Mouse (Mus musculus): Measurements from ENCODE around the gene BC030870.

Gene BC030870

GRCm38 (mm10) chr8:65074733-65075132, 54.6 kb downstream of the BC030870 start, which contains the start of gene Gm10663:
TSS of gene Gm10663 (plus strand) at chr8:65075033.
- no peak for DNase-seq

- no peak for DNase-seq
Observed at GRCm38 (mm10) chr8:65070996-65071395, 58.4 kb downstream of the BC030870 start.

DNA sequence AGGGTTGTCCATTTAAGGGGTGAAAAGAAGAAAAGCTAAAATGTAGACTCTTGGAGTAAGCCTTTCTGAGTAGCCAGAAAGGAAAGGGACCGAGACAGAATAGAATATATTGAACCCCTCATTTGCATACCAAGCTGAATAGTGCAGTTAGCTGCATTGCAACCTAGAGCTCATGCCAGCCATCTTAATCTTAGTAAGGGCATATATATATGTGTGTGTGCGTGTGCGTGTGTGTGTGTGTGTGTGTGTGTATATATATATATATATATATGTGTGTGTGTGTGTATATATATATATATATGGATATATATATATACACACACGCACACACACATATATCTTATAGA, 60.9 kb downstream of the BC030870 start:
- DNase-seq: no peak

DNA sequence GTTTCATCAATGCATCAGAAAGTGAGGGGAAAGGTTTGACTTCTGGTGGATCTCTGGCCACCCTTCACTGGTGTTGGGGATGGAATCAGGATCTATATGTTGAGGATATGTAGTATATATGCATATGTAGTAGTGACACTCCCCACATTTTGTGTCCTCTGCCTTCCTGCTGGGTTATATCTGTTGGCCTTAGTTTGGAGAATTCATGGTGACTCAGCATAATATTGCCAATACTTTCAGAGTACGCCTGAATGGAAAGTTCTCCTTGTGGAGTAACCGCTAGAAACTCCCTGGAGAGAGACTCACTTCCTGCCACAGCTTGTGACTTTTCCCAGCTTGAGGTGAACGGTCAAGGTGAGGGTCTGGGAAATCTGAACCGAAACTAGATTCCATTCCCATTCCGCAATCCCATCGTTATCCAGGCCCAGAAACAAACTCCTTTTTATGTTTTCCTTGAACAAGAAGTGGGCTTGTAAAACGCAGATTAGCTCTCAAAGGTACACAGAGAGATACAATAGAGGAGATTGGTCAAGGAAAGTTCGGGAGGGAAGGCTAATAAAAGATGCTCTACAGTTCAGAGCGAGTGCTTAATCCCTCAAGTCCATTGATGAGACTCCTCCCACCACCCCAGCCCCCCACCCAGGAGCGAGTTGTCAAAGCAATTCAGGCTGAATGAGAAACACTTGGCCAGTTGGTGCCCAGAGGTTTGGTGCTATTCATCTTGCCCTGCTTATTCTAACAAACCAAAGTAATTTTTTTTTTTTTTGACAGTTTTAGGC, 61.5 kb downstream of the BC030870 start:
- DNase-seq: no peak

DNA sequence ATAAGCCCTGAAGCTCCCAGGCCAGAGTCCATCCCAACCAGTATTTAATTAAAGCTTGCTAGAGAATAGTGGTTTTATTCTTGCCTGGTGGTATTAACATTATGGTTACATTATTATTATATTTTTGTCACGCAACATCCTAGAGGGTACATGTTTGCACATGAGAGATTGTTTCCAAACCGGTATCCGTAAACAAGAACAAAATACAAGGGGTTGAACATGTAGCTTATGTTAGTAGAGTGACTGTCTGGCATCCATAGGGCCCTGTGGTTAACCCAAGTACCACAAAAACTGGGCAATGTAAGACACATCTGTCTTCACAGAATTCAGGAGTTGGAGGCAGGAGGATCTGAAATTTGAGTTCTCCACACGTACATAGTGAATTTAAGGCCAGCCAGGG, 62.3 kb downstream of the BC030870 start:
- DNase-seq: no peak

DNA sequence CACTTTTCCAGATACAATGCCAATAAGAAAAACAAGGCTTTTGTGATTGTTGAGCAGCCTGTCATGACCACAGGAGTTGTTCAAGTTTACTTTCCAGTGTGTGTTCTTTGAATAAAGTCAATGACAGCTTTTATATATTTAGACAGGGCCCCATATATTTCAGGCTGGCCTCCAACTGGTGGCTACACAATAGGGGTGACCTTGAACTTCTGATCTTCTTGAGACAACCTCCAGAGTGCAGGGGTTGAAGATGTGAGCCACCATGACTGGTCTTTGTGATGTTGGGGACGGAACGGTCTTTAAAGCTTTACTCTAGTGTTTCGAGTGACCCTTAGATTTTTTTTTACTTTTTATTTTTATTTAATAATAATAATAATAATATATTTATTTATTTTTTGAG, 63.7 kb downstream of the BC030870 start:
- DNase-seq: no peak

- no peak for DNase-seq
Observed at GRCm38 (mm10) chr8:65064071-65064470, 65.3 kb downstream of the BC030870 start.

DNA sequence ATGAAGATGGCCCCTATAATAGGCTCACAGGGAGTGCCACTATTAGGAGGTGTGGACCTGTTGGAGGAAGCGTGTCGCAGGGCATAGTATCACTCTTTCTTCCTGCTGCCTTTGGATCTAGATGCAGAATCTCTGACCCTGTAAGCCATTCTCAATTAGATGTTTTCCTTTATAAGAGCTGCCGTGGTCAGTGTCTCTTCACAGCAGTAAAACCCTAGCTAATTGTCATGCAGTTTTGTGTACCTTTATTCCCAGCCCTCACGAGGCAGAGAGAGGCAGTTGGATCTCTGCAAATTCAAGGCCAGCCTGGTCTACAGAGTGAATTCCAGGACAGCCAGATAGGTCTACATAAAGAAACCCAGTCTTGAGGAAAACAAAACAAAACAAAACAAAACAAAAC, 67.2 kb downstream of the BC030870 start:
- DNase-seq: no peak

- no peak for DNase-seq
Observed at GRCm38 (mm10) chr8:65056722-65057121, 72.6 kb downstream of the BC030870 start.

GRCm38 (mm10) chr8:65053968-65054367, 75.4 kb downstream of the BC030870 start:
- DNase-seq: no peak

GRCm38 (mm10) chr8:65053554-65053953, 75.8 kb downstream of the BC030870 start:
- DNase-seq: no peak

- no peak for DNase-seq
Observed at GRCm38 (mm10) chr8:65047801-65048200, 81.6 kb downstream of the BC030870 start.

DNA sequence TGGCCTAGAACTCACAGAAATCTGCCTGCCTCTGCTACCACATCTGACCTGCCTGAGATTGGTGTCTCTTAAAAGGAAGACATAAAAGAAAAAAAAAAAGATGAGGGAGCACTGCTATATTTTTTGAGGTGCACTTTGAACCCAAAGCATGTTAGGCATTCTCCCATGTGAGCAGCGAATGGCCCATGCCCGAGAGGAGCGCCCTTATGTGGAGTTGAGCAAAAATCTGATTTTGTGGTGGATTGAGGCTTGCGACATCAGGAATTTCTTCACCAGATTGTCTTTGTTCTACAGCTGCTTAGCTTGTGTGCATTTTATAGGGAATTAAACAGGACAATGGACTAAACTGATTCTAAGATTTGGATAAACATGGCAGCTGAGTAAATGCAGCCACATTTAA, 82.2 kb downstream of the BC030870 start:
- no peak for DNase-seq

DNA sequence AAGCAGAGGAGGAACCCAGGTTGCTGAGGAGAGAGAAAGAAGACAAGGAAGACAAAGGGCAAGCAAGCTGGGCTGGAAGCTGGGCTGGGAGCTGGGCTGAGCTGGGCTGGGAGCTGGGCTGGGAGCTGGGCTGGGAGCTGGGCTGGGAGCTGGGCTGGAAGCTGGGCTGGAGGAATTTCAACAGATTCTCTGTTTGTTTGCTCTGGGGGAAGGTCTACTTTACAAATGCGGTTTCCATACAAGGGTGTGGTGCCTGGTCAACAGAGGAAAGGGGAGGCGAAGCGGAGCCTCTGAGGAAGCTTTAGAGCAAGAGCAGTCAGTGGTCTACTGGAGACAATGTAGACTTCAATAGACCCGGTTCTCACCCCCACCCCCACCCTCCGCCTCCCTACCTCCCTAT, 82.8 kb downstream of the BC030870 start:
- DNase-seq: no peak

- DNase-seq: no peak
Observed at GRCm38 (mm10) chr8:65037117-65037533, 92.2 kb downstream of the BC030870 start, which contains the start of gene Apela. TSS of gene Apela (minus strand) at chr8:65037336.
